ENCODE assay signal across 8 mouse cellular contexts in genomic region chr9:75313832-75314516, GRCm38 (mm10). TPM values are rescaled to one million over a fixed set of nuclear protein-coding genes. Genes with fewer than 3 reads are reported as not detected.
DNase-seq lines count a peak whose midpoint lies in the region; ATAC-seq and TF ChIP-seq lines count a peak whose summit lies in the region.

No protein-coding gene starts in this region.

- H3K4me1 ChIP-seq in G1E (ENCODE audit: insufficient read depth, low read depth, low read length): peaks cover 12% of the 10 kb centered on the region
- peaks cover 30% of the 10 kb centered on the region for H3K4me1 ChIP-seq in hindbrain, embryonic 10.5 days (replicated peaks)

- H3K9me3 ChIP-seq in G1E (replicated peaks): no peaks in the 10 kb centered on the region
- no peaks in the 10 kb centered on the region for H3K9me3 ChIP-seq in hindbrain, embryonic 10.5 days

- H3K4me3 ChIP-seq in G1E (ENCODE audit: low read depth, low read length): peak overlapping the region; percentile 66
- peak overlapping the region; percentile 83 for H3K4me3 ChIP-seq in hindbrain, embryonic 10.5 days

- no peaks in the 10 kb centered on the region for H3K36me3 ChIP-seq in G1E (replicated peaks)
- no peaks in the 10 kb centered on the region for H3K36me3 ChIP-seq in hindbrain, embryonic 10.5 days

- no peak for TF ChIP-seq CTCF in G1E (IDR thresholded peaks at IDR 0.05; ENCODE audit: low read depth, low read length)

- WGBS in hindbrain, embryonic 10.5 days: under 1% methylated on average over 52 of the region's 52 CpGs

- H3K27me3 ChIP-seq in G1E (ENCODE audit: insufficient read depth, low read length): peaks cover 20% of the 10 kb centered on the region
- 0 out of 2 replicates have a peak, but pooled peaks cover 3% of the 10 kb centered on the region for H3K27me3 ChIP-seq in hindbrain, embryonic 10.5 days (ENCODE audit: insufficient read depth, poor library complexity, severe bottlenecking)

- ATAC-seq in G1E (ENCODE audit: extremely low read depth, insufficient number of reproducible peaks, low FRiP score, poor library complexity, severe bottlenecking): no peak
- peak; percentile 81 for ATAC-seq in frontal cortex, adult (ENCODE audit: low TSS enrichment)

- peak; percentile 8 for DNase-seq in G1E (ENCODE audit: low spot score)
- DNase-seq in cerebellum, adult 11-12 months: peak; percentile 90
- DNase-seq in hindbrain, embryonic 10.5 days (ENCODE audit: low spot score): peak; percentile 88
- DNase-seq in layer of hippocampus, postnatal 25 days (ENCODE audit: extremely low spot score in 1 of 2, low spot score in 1 of 2): peak; percentile 76 to 85
- peak; percentile 77 for DNase-seq in lung, postnatal 14 days
- peak; percentile 83 for DNase-seq in retina, embryonic 14.5 days (ENCODE audit: low spot score)
- DNase-seq in thymus, postnatal 4 days: peak; percentile 92

- H3K27ac ChIP-seq in hindbrain, embryonic 10.5 days: peak overlapping the region; percentile 90

RNA-seq across cellular contexts. Expression of gene Gnb5, which starts 7.9 kb away (rescaled TPM):
- not detected in 2 replicates for total RNA-seq in G1E (2014; fragmentation: Nextera tagmentation)
- total RNA-seq in G1E (2017): 0.17 and 0.66 TPM in 2 replicates
- not detected in 2 replicates for polyA plus RNA-seq in G1E (2012)
- 26.0 and 27.6 TPM in 2 replicates for polyA plus RNA-seq in hindbrain, embryonic 10.5 days (2016; fragmentation: Nextera tagmentation; extraction: Ambion mirVana)
- 100 to 1,000 TPM; 124 to 126 TPM for total RNA-seq in layer of hippocampus, postnatal 25 days (2021)

RNA-seq across cellular contexts. Expression of gene Bcl2l10, which starts 33.6 kb away (rescaled TPM):
- not detected in 2 replicates for total RNA-seq in G1E (2014; fragmentation: Nextera tagmentation)
- total RNA-seq in G1E (2017): 0.12 and 0.33 TPM in 2 replicates
- polyA plus RNA-seq in G1E (2012): not detected in 2 replicates
- not detected in 2 replicates for polyA plus RNA-seq in hindbrain, embryonic 10.5 days (2016; fragmentation: Nextera tagmentation; extraction: Ambion mirVana)
- under 1 TPM in 1 of 2 experiments, not detected in 1; 0.22 TPM for total RNA-seq in layer of hippocampus, postnatal 25 days (2021)

Comparison
In these comparisons a context has a peak if more than half of its experiments do, and no peak if none do; other contexts are left out.
1. DNase-seq: peak in every context shown above with its lines; median percentile 92 in thymus, postnatal 4 days; 90 in cerebellum, adult 11-12 months; 88 in hindbrain, embryonic 10.5 days; 83 in retina, embryonic 14.5 days; 80 in layer of hippocampus, postnatal 25 days; 77 in lung, postnatal 14 days; 8 in G1E.
2. RNA of gene Gnb5, which starts 7.9 kb away (total RNA-seq): 124 to 126 TPM in layer of hippocampus, postnatal 25 days; 0.17 to 0.66 TPM in G1E; every median in the first group is over 10 times any median in the second.